Comparison of ENCODE assay signal across 24 mouse cellular contexts in genomic region chr13:37543788-37544187, GRCm38 (mm10).
"Had no signal": no experiment of that assay in that cellular context is flagged by ENCODE, and none has a peak within 500 bp of the region (broad histone marks: within the 10 kb centered on the region; RNA-seq: fewer than 3 reads in every experiment).

No protein-coding gene starts in this region.

- H3K9ac ChIP-seq: heart, embryonic 12.5 days; hindbrain, embryonic 13.5 days; hindbrain, embryonic 15.5 days; kidney, embryonic 15.5 days; limb, embryonic 12.5 days; liver, embryonic 13.5 days; liver, embryonic 15.5 days had no signal

- H3K27me3 ChIP-seq: hindbrain, embryonic 13.5 days; hindbrain, embryonic 15.5 days; kidney, embryonic 15.5 days; limb, embryonic 12.5 days; liver, embryonic 13.5 days; liver, embryonic 15.5 days had no signal

- H3K4me2 ChIP-seq: heart, embryonic 12.5 days; hindbrain, embryonic 13.5 days; hindbrain, embryonic 15.5 days; kidney, embryonic 15.5 days; limb, embryonic 12.5 days; liver, embryonic 11.5 days; liver, embryonic 13.5 days; liver, embryonic 15.5 days had no signal

- DNase-seq: gastrocnemius, postnatal 10 days; gastrocnemius, postnatal 25 days; heart, adult 18-20 months; heart, postnatal 10 days; heart, postnatal 36 days; kidney, adult 11 months; kidney, adult 2 months; kidney, adult 9 months; kidney, postnatal 14 days; kidney, postnatal 36 days; liver; liver, embryonic 13.5 days had no signal

- ATAC-seq: hindbrain, postnatal 0 days; intestine, embryonic 16.5 days had no signal

- H3K4me3 ChIP-seq: heart, embryonic 12.5 days; hindbrain, embryonic 13.5 days; hindbrain, embryonic 15.5 days; kidney, embryonic 15.5 days; left cerebral cortex, adult 2 months; limb, embryonic 10.5 days; limb, embryonic 12.5 days; liver, embryonic 13.5 days; liver, embryonic 15.5 days had no signal

- H3K27ac ChIP-seq: hindbrain, embryonic 13.5 days; hindbrain, embryonic 15.5 days; hindbrain, postnatal 0 days; kidney, postnatal 0 days; left cerebral cortex, adult 2 months; limb, embryonic 12.5 days; liver, embryonic 13.5 days; liver, embryonic 15.5 days had no signal

- H3K9me3 ChIP-seq: heart, embryonic 12.5 days; hindbrain, embryonic 13.5 days; hindbrain, embryonic 15.5 days; kidney, embryonic 15.5 days; limb, embryonic 10.5 days; limb, embryonic 12.5 days; liver, embryonic 13.5 days; liver, embryonic 15.5 days had no signal

- H3K4me1 ChIP-seq: hindbrain, embryonic 13.5 days; hindbrain, embryonic 15.5 days had no signal

- H3K36me3 ChIP-seq: heart, embryonic 12.5 days; hindbrain, embryonic 13.5 days; hindbrain, embryonic 15.5 days; kidney, embryonic 15.5 days; limb, embryonic 10.5 days; limb, embryonic 12.5 days; liver, embryonic 13.5 days; liver, embryonic 15.5 days had no signal
